Mouse (Mus musculus) c-Kit-positive CD71-positive TER-119-negative erythroid progenitor cells, embryonic 14.5 days (primary cell): ENCODE data around the gene Hif3a.

Experiments used
- DNase-seq: peaks from one replicate; pipeline ENCODE4 v3.0.0-alpha.2; 2013; ENCODE audit warnings: low read depth

The Hif3a gene

GRCm38 (mm10) chr7:16991681-16992450 is 70.4 kb downstream of the Hif3a start:
- no peak for DNase-seq

- no peak for DNase-seq
Measured at GRCm38 (mm10) chr7:16990006-16990744, 72.1 kb downstream of the Hif3a start.

GRCm38 (mm10) chr7:16988405-16988804 is 73.8 kb downstream of the Hif3a start:
- DNase-seq: no peak

DNA sequence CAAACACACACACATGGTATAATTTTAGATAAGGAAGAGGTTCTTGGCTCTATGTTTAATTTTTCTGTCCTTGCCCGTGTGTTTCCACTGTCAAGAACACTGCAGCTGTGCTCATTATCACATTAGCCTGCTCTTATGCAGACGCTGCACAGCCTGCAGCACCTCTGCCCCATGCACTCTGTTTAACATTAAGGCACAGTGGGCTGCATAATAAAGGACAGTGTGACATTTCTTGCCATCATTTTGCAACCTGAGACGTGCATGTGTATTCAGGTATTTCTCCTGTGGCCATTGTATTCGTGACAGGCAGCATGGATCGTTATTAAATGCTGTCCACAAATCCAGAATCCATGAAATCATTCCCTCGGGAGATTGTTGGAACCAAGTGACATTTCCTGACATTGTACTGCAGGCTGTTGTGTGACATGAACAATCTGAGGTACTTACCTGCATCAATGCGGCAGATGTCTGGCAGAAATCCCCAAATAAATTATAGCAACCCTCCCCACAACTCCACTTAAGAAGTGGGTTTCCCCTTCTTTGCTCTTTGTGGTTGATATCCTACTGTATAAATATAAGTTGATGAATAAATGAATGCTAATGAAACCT is 74.6 kb downstream of the Hif3a start:
- DNase-seq: no peak

DNA sequence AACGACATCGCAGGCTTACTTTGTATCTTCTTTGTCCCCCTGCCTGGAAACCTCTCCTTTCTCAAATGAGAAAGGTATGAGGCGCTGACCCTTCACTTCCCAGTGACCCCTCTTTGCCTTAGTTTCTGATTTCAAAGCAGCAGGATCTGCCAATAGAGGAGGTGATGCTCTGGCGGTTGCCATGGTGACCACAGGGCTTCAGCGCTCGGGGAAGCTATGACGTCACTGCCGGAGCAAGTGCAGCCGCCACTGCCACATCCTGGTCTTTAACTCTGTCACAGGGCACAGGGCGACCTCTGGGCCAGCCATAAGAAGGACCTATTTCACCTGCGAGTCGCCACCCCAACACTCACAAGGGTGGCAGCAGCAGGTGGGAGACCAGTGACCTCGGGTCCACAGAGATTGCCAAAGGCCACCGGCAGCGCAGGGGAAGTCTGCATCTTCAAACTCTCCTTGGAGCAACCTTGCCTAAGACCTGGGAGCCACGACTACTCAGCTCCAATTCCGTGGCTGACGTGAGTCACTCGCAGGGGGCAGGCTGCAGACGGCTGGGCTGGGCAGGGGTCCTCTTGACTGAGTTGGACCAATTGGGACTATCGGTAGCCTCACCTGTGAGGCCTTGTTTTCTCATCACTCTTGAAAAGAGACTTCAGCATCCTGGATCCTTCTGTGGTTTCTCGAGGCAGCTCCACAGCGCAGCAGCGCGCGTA is 79.2 kb downstream of the Hif3a start, which contains the start of gene Gm42372:
TSS of gene Gm42372 (plus strand) at position 228 of the 710 bp plus-strand sequence.
- no peak for DNase-seq
